Mouse (Mus musculus): ENCODE data around the gene Zfp94. TPM values are rescaled to one million over a fixed set of nuclear protein-coding genes. Genes with fewer than 3 reads are reported as not detected.

The Zfp94 gene
- polyA plus RNA-seq, 1 experiment from 2014 or later, result 10.7 TPM

- H3K9me3 ChIP-seq (replicated peaks; ENCODE audit: control insufficient read depth, low read length), result no peaks in the 10 kb centered on the region
- peak within 1 kb of the TSS; percentile 50 for H3K4me3 ChIP-seq (ENCODE audit: low read depth, low read length)
- DNase-seq (ENCODE audit: low spot score) (peak; percentile 89), ATAC-seq (replicated peaks; ENCODE audit: insufficient number of reproducible peaks, low FRiP score, low TSS enrichment, low read depth) (peak; percentile 61)
- WGBS, result under 1% methylated on average over 13 of the region's 13 CpGs
- H3K27me3 ChIP-seq (ENCODE audit: control insufficient read depth, insufficient read depth, low read length), result no peaks in the 10 kb centered on the region
- H3K4me1 ChIP-seq (ENCODE audit: control insufficient read depth, insufficient read depth, low read length), result no peaks in the 10 kb centered on the region
- H3K9ac ChIP-seq (replicated peaks; ENCODE audit: low read length), result peak within 1 kb of the TSS; percentile 77
- H3K36me3 ChIP-seq (replicated peaks; ENCODE audit: control insufficient read depth, insufficient read depth, low read depth, low read length), result peaks cover 5% of the 10 kb centered on the region
- peak within 1 kb of the TSS; percentile 78 for H3K4me2 ChIP-seq (ENCODE audit: low read depth, low read length)
- peak within 1 kb of the TSS; percentile 87 for H3K27ac ChIP-seq (replicated peaks; ENCODE audit: low read depth, low read length)
These were observed 15.6 kb downstream of the Zfp94 start, which contains the start of gene Zfp61 for GRCm38 (mm10) chr7:24300771-24301282. Zfp61 (minus strand) TSS chr7:24301232.

- no peaks in the 10 kb centered on the region for H3K4me1 ChIP-seq (ENCODE audit: control insufficient read depth, insufficient read depth, low read length)
- peak overlapping the region; percentile 87 for H3K27ac ChIP-seq (replicated peaks; ENCODE audit: low read depth, low read length)
- WGBS, result under 1% methylated on average over 18 of the region's 18 CpGs
- ATAC-seq (replicated peaks; ENCODE audit: insufficient number of reproducible peaks, low FRiP score, low TSS enrichment, low read depth), result peak; percentile 32
- H3K36me3 ChIP-seq (replicated peaks; ENCODE audit: control insufficient read depth, insufficient read depth, low read depth, low read length), result peaks cover 14% of the 10 kb centered on the region
- H3K4me3 ChIP-seq (ENCODE audit: low read depth, low read length), result peak overlapping the region; percentile 50
- DNase-seq (ENCODE audit: low spot score), result peak; percentile 43
- H3K9me3 ChIP-seq (replicated peaks; ENCODE audit: control insufficient read depth, low read length), result no peaks in the 10 kb centered on the region
- peak overlapping the region; percentile 77 for H3K9ac ChIP-seq (replicated peaks; ENCODE audit: low read length)
- H3K4me2 ChIP-seq (ENCODE audit: low read depth, low read length), result peak overlapping the region; percentile 78
- no peaks in the 10 kb centered on the region for H3K27me3 ChIP-seq (ENCODE audit: control insufficient read depth, insufficient read depth, low read length)
These were observed 16.5 kb downstream of the Zfp94 start for GRCm38 (mm10) chr7:24299823-24300481.

- Histone ChIP-seq H3K9me3 (replicated peaks; ENCODE audit: control insufficient read depth, low read length) (no peaks in the 10 kb centered on the region), H3K27me3 (ENCODE audit: control insufficient read depth, insufficient read depth, low read length) (no peaks in the 10 kb centered on the region), H3K9ac (replicated peaks; ENCODE audit: low read length) (peak overlapping the region; percentile 77), H3K27ac (replicated peaks; ENCODE audit: low read depth, low read length) (peak overlapping the region; percentile 87), H3K4me3 (ENCODE audit: low read depth, low read length) (peak overlapping the region; percentile 50), H3K4me1 (ENCODE audit: control insufficient read depth, insufficient read depth, low read length) (no peaks in the 10 kb centered on the region), H3K36me3 (replicated peaks; ENCODE audit: control insufficient read depth, insufficient read depth, low read depth, low read length) (peaks cover 16% of the 10 kb centered on the region), H3K4me2 (ENCODE audit: low read depth, low read length) (peak overlapping the region; percentile 78)
- under 1% methylated on average over 41 of the region's 47 CpGs for WGBS
- ATAC-seq (replicated peaks; ENCODE audit: insufficient number of reproducible peaks, low FRiP score, low TSS enrichment, low read depth) (peak; percentile 84), DNase-seq (ENCODE audit: low spot score) (peak; percentile 95)
These were observed 17.3 kb downstream of the Zfp94 start for GRCm38 (mm10) chr7:24298973-24299708.

- Histone ChIP-seq H3K9me3 (replicated peaks; ENCODE audit: control insufficient read depth, low read length) (no peaks in the 10 kb centered on the region), H3K4me2 (ENCODE audit: low read depth, low read length) (peak overlapping the region; percentile 78), H3K27me3 (ENCODE audit: control insufficient read depth, insufficient read depth, low read length) (no peaks in the 10 kb centered on the region), H3K36me3 (replicated peaks; ENCODE audit: control insufficient read depth, insufficient read depth, low read depth, low read length) (peaks cover 16% of the 10 kb centered on the region), H3K4me3 (ENCODE audit: low read depth, low read length) (peak overlapping the region; percentile 50), H3K9ac (replicated peaks; ENCODE audit: low read length) (peak overlapping the region; percentile 77), H3K27ac (replicated peaks; ENCODE audit: low read depth, low read length) (peak overlapping the region; percentile 87), H3K4me1 (ENCODE audit: control insufficient read depth, insufficient read depth, low read length) (no peaks in the 10 kb centered on the region)
- ATAC-seq (replicated peaks; ENCODE audit: insufficient number of reproducible peaks, low FRiP score, low TSS enrichment, low read depth) (peak; percentile 27; the same call in 1 of the 2 replicates), DNase-seq (ENCODE audit: low spot score) (no peak)
- WGBS, result under 1% methylated on average over 12 of the region's 12 CpGs
These were observed 17.9 kb downstream of the Zfp94 start for GRCm38 (mm10) chr7:24298635-24298972.

- no peak for DNase-seq (ENCODE audit: low spot score)
- WGBS, result 92% methylated on average over 15 of the region's 15 CpGs
- no peaks in the 10 kb centered on the region for H3K9me3 ChIP-seq (replicated peaks; ENCODE audit: control insufficient read depth, low read length)
- no peak for ATAC-seq (replicated peaks; ENCODE audit: insufficient number of reproducible peaks, low FRiP score, low TSS enrichment, low read depth)
- peak overlapping the region; percentile 78; the same call in 1 of the 2 replicates for H3K4me2 ChIP-seq (ENCODE audit: low read depth, low read length)
- H3K27me3 ChIP-seq (ENCODE audit: control insufficient read depth, insufficient read depth, low read length), result no peaks in the 10 kb centered on the region
- peak overlapping the region; percentile 77; the same call in 1 of the 2 replicates for H3K9ac ChIP-seq (replicated peaks; ENCODE audit: low read length)
- peaks cover 17% of the 10 kb centered on the region for H3K36me3 ChIP-seq (replicated peaks; ENCODE audit: control insufficient read depth, insufficient read depth, low read depth, low read length)
- H3K4me3 ChIP-seq (ENCODE audit: low read depth, low read length), result peak overlapping the region; percentile 50
- no peak overlapping the region for H3K27ac ChIP-seq (replicated peaks; ENCODE audit: low read depth, low read length)
- no peaks in the 10 kb centered on the region for H3K4me1 ChIP-seq (ENCODE audit: control insufficient read depth, insufficient read depth, low read length)
These were observed 18.9 kb downstream of the Zfp94 start for GRCm38 (mm10) chr7:24297361-24298095.

GRCm38 (mm10) chr7:24296386-24296785 is 20.1 kb downstream of the Zfp94 start:
- DNase-seq (ENCODE audit: low spot score) (no peak), ATAC-seq (replicated peaks; ENCODE audit: insufficient number of reproducible peaks, low FRiP score, low TSS enrichment, low read depth) (no peak)
- no peak overlapping the region for H3K27ac ChIP-seq (replicated peaks; ENCODE audit: low read depth, low read length)
- H3K27me3 ChIP-seq (ENCODE audit: control insufficient read depth, insufficient read depth, low read length), result no peaks in the 10 kb centered on the region
- H3K4me3 ChIP-seq (ENCODE audit: low read depth, low read length), result no peak overlapping the region
- H3K9me3 ChIP-seq (replicated peaks; ENCODE audit: control insufficient read depth, low read length), result no peaks in the 10 kb centered on the region
- no peak overlapping the region for H3K4me2 ChIP-seq (ENCODE audit: low read depth, low read length)
- no peaks in the 10 kb centered on the region for H3K4me1 ChIP-seq (ENCODE audit: control insufficient read depth, insufficient read depth, low read length)
- peaks cover 26% of the 10 kb centered on the region for H3K36me3 ChIP-seq (replicated peaks; ENCODE audit: control insufficient read depth, insufficient read depth, low read depth, low read length)
- no peak overlapping the region for H3K9ac ChIP-seq (replicated peaks; ENCODE audit: low read length)
- WGBS, result 98% methylated on average over 7 of the region's 7 CpGs

GRCm38 (mm10) chr7:24295376-24295775 is 21.1 kb downstream of the Zfp94 start:
- Histone ChIP-seq H3K27ac (replicated peaks; ENCODE audit: low read depth, low read length) (no peak overlapping the region), H3K9ac (replicated peaks; ENCODE audit: low read length) (no peak overlapping the region), H3K4me3 (ENCODE audit: low read depth, low read length) (no peak overlapping the region), H3K36me3 (replicated peaks; ENCODE audit: control insufficient read depth, insufficient read depth, low read depth, low read length) (peaks cover 35% of the 10 kb centered on the region), H3K9me3 (replicated peaks; ENCODE audit: control insufficient read depth, low read length) (no peaks in the 10 kb centered on the region), H3K4me1 (ENCODE audit: control insufficient read depth, insufficient read depth, low read length) (no peaks in the 10 kb centered on the region), H3K27me3 (ENCODE audit: control insufficient read depth, insufficient read depth, low read length) (no peaks in the 10 kb centered on the region), H3K4me2 (ENCODE audit: low read depth, low read length) (no peak overlapping the region)
- ATAC-seq (replicated peaks; ENCODE audit: insufficient number of reproducible peaks, low FRiP score, low TSS enrichment, low read depth), result no peak
- WGBS, result 96% methylated on average over 7 of the region's 7 CpGs
- DNase-seq (ENCODE audit: low spot score), result no peak
